Mouse (Mus musculus) hindbrain, embryonic 12.5 days (tissue): ENCODE data around the gene Haus2. TPM values are rescaled to one million over a fixed set of nuclear protein-coding genes. Genes with fewer than 3 reads are reported as not detected.
"Not testable (repeated sequence)": the region's sequence is repeated elsewhere in the genome, so short reads cannot be mapped to it uniquely, and the experiment has no call there.

Experiments used
- ATAC-seq: fragments of 200-750 bp; cut with Nextera tagmentation; 2 replicates; pipeline ENCODE4 v1.8.0; 2017; ENCODE audit warnings: moderate TSS enrichment; ENCODE audit not compliant: low FRiP score
- H3K27ac ChIP-seq: fragments of 300-500 bp; sonication (generic); 2 replicates; pipeline ENCODE4 v1.5.1; 2016; ENCODE audit warnings: mild to moderate bottlenecking
- H3K27me3 ChIP-seq: fragments of 300-500 bp; sonication (generic); 2 replicates; pipeline ENCODE4 v1.6.1; 2016; ENCODE audit warnings: mild to moderate bottlenecking
- H3K36me3 ChIP-seq: fragments of 300-500 bp; sonication (generic); 2 replicates; pipeline ENCODE4 v1.6.1; 2016; ENCODE audit warnings: mild to moderate bottlenecking
- H3K4me1 ChIP-seq: fragments of 300-500 bp; sonication (generic); 2 replicates; pipeline ENCODE4 v1.6.1; 2016
- H3K4me2 ChIP-seq: fragments of 300-500 bp; sonication (generic); replicated peaks from 2 replicates; pipeline ENCODE4 v1.6.1; 2016; ENCODE audit warnings: mild to moderate bottlenecking
- H3K4me3 ChIP-seq: fragments of 300-500 bp; sonication (generic); 2 replicates; pipeline ENCODE4 v1.5.1; 2016; ENCODE audit warnings: mild to moderate bottlenecking
- H3K9ac ChIP-seq: fragments of 300-500 bp; sonication (generic); 2 replicates; pipeline ENCODE4 v1.6.1; 2016; ENCODE audit warnings: mild to moderate bottlenecking, moderate library complexity
- H3K9me3 ChIP-seq: fragments of 300-500 bp; sonication (generic); replicated peaks from 2 replicates; pipeline ENCODE4 v1.6.1; 2016; ENCODE audit warnings: mild to moderate bottlenecking
- WGBS: fragments of 180-500 bp; shearing (Covaris S2); methylation state at CpG from one replicate; pipeline ENCODE4 v1.1.7; 2016; 5-methylcytosine and 5-hydroxymethylcytosine counted together
- polyA plus RNA-seq: library from polyadenylated mRNA; unstranded; fragments of >200 nt; fragmentation: Nextera tagmentation; extraction: Ambion mirVana; gene quantifications from 2 replicates; pipeline ENCODE4 v1.2.1, GENCODE M21; 2016

The Haus2 gene
- 31.3 and 32.2 TPM in 2 replicates for polyA plus RNA-seq

GRCm38 (mm10) chr2:120608830-120609723, at the start of gene Haus2, which contains the start of gene Lrrc57:
Haus2 (plus strand) TSS chr2:120609383.
Lrrc57 (minus strand) TSS chr2:120609520.
- H3K4me1 ChIP-seq, result peaks cover 18% of the 10 kb centered on the region
- peaks cover 9% of the 10 kb centered on the region for H3K36me3 ChIP-seq
- ATAC-seq, result peak; percentile 96
- peak within 1 kb of the TSS; percentile 82 for H3K4me3 ChIP-seq
- H3K9me3 ChIP-seq, result no peaks in the 10 kb centered on the region
- H3K27ac ChIP-seq, result peak within 1 kb of the TSS; percentile 88
- peak within 1 kb of the TSS; percentile 86 for H3K4me2 ChIP-seq
- peak within 1 kb of the TSS; percentile 76 for H3K9ac ChIP-seq
- no peaks in the 10 kb centered on the region for H3K27me3 ChIP-seq
- WGBS, result under 1% methylated on average over 52 of the region's 52 CpGs

- 89% methylated on average over 1 of the region's 1 CpGs for WGBS
Observed at GRCm38 (mm10) chr2:120561524-120561923, 47.7 kb upstream of the Haus2 start.

GRCm38 (mm10) chr2:120562859-120563234, 46.3 kb upstream of the Haus2 start:
- Histone ChIP-seq H3K9ac (peak overlapping the region; percentile 91), H3K4me3 (peak overlapping the region; percentile 88), H3K9me3 (no peaks in the 10 kb centered on the region), H3K4me1 (peaks cover 11% of the 10 kb centered on the region), H3K27me3 (no peaks in the 10 kb centered on the region), H3K36me3 (no peaks in the 10 kb centered on the region), H3K27ac (no peak overlapping the region), H3K4me2 (peak overlapping the region; percentile 78)
- ATAC-seq, result no peak
- 28% methylated on average over 9 of the region's 9 CpGs for WGBS

More at GRCm38 (mm10) chr2:120561524-120561923, 47.7 kb upstream of the Haus2 start:
- Histone ChIP-seq H3K36me3 (no peaks in the 10 kb centered on the region), H3K27ac (no peak overlapping the region), H3K4me2 (no peak overlapping the region), H3K27me3 (no peaks in the 10 kb centered on the region), H3K9ac (no peak overlapping the region), H3K4me3 (no peak overlapping the region), H3K4me1 (peaks cover 7% of the 10 kb centered on the region), H3K9me3 (no peaks in the 10 kb centered on the region)
- ATAC-seq, result no peak

GRCm38 (mm10) chr2:120563235-120563990, 45.8 kb upstream of the Haus2 start, which contains the start of gene Zfp106:
Zfp106 (minus strand) TSS chr2:120563843.
- Histone ChIP-seq H3K9ac (peak within 1 kb of the TSS; percentile 91), H3K27me3 (no peaks in the 10 kb centered on the region), H3K9me3 (no peaks in the 10 kb centered on the region), H3K4me2 (peak within 1 kb of the TSS; percentile 78), H3K36me3 (no peaks in the 10 kb centered on the region), H3K4me3 (peak within 1 kb of the TSS; percentile 88), H3K4me1 (peaks cover 16% of the 10 kb centered on the region), H3K27ac (peak within 1 kb of the TSS; percentile 71)
- ATAC-seq, result peak; percentile 87
- WGBS, result under 1% methylated on average over 50 of the region's 50 CpGs

GRCm38 (mm10) chr2:120564548-120565188, 44.5 kb upstream of the Haus2 start:
- 95% methylated on average over 4 of the region's 4 CpGs for WGBS
- not testable (repeated sequence) for ATAC-seq

GRCm38 (mm10) chr2:120565363-120565762, 43.8 kb upstream of the Haus2 start:
- 90% methylated on average over 2 of the region's 2 CpGs for WGBS
- no peaks in the 10 kb centered on the region for H3K9me3 ChIP-seq
- ATAC-seq, result no peak

More at GRCm38 (mm10) chr2:120564548-120565188, 44.5 kb upstream of the Haus2 start:
- not testable (repeated sequence) for H3K9ac ChIP-seq, H3K4me3 ChIP-seq, H3K4me2 ChIP-seq, H3K27me3 ChIP-seq, H3K36me3 ChIP-seq, H3K27ac ChIP-seq, H3K9me3 ChIP-seq
- H3K4me1 ChIP-seq, result peaks cover 26% of the 10 kb centered on the region

GRCm38 (mm10) chr2:120566886-120567797, 42.0 kb upstream of the Haus2 start, which contains the start of gene Snap23:
Snap23 (plus strand) TSS chr2:120567671.
- H3K27me3 ChIP-seq, result no peaks in the 10 kb centered on the region
- H3K4me2 ChIP-seq, result peak within 1 kb of the TSS; percentile 73
- WGBS, result 1% methylated on average over 42 of the region's 42 CpGs
- peaks cover 7% of the 10 kb centered on the region for H3K36me3 ChIP-seq
- peak within 1 kb of the TSS; percentile 67 for H3K4me3 ChIP-seq
- H3K4me1 ChIP-seq, result peaks cover 26% of the 10 kb centered on the region
- peak; percentile 93 for ATAC-seq
- peak within 1 kb of the TSS; percentile 81 for H3K27ac ChIP-seq
- peak within 1 kb of the TSS; percentile 82 for H3K9ac ChIP-seq
- H3K9me3 ChIP-seq, result no peaks in the 10 kb centered on the region

More at GRCm38 (mm10) chr2:120565363-120565762, 43.8 kb upstream of the Haus2 start:
- Histone ChIP-seq H3K4me2 (no peak overlapping the region), H3K9ac (no peak overlapping the region), H3K27ac (no peak overlapping the region), H3K27me3 (no peaks in the 10 kb centered on the region), H3K36me3 (no peaks in the 10 kb centered on the region), H3K4me3 (no peak overlapping the region), H3K4me1 (peaks cover 26% of the 10 kb centered on the region)

GRCm38 (mm10) chr2:120567798-120568320, 41.3 kb upstream of the Haus2 start:
- Histone ChIP-seq H3K36me3 (peaks cover 7% of the 10 kb centered on the region), H3K27ac (peak overlapping the region; percentile 81), H3K4me2 (peak overlapping the region; percentile 73), H3K4me1 (peaks cover 23% of the 10 kb centered on the region), H3K27me3 (no peaks in the 10 kb centered on the region), H3K4me3 (peak overlapping the region; percentile 67), H3K9me3 (no peaks in the 10 kb centered on the region), H3K9ac (peak overlapping the region; percentile 82)
- peak; percentile 73 for ATAC-seq
- WGBS, result under 1% methylated on average over 22 of the region's 22 CpGs

GRCm38 (mm10) chr2:120571081-120571480, 38.1 kb upstream of the Haus2 start:
- no peak overlapping the region for H3K4me3 ChIP-seq
- H3K9ac ChIP-seq, result no peak overlapping the region
- ATAC-seq, result no peak
- H3K4me1 ChIP-seq, result peaks cover 19% of the 10 kb centered on the region
- H3K4me2 ChIP-seq, result no peak overlapping the region
- peaks cover 7% of the 10 kb centered on the region for H3K36me3 ChIP-seq
- no peaks in the 10 kb centered on the region for H3K9me3 ChIP-seq
- 97% methylated on average over 3 of the region's 3 CpGs for WGBS
- no peaks in the 10 kb centered on the region for H3K27me3 ChIP-seq
- H3K27ac ChIP-seq, result no peak overlapping the region

GRCm38 (mm10) chr2:120572161-120572560, 37.0 kb upstream of the Haus2 start:
- H3K27ac ChIP-seq, H3K36me3 ChIP-seq, H3K4me3 ChIP-seq, H3K27me3 ChIP-seq, H3K4me2 ChIP-seq, ATAC-seq, H3K9me3 ChIP-seq, H3K9ac ChIP-seq: not testable (repeated sequence)
- H3K4me1 ChIP-seq, result peaks cover 15% of the 10 kb centered on the region
- 97% methylated on average over 3 of the region's 3 CpGs for WGBS

- 85% methylated on average over 3 of the region's 3 CpGs for WGBS
Observed at GRCm38 (mm10) chr2:120575121-120575520, 34.1 kb upstream of the Haus2 start.

More at GRCm38 (mm10) chr2:120575121-120575520, 34.1 kb upstream of the Haus2 start:
- H3K27ac ChIP-seq, result no peak overlapping the region
- no peak overlapping the region for H3K4me2 ChIP-seq
- no peaks in the 10 kb centered on the region for H3K27me3 ChIP-seq
- no peaks in the 10 kb centered on the region for H3K4me1 ChIP-seq
- H3K9me3 ChIP-seq, result no peaks in the 10 kb centered on the region
- H3K9ac ChIP-seq, result no peak overlapping the region
- H3K4me3 ChIP-seq, result no peak overlapping the region
- peaks cover 7% of the 10 kb centered on the region for H3K36me3 ChIP-seq
- no peak for ATAC-seq
